Mouse (Mus musculus): ENCODE results near the gene 2410137M14Rik. TPM values are rescaled to one million over a fixed set of nuclear protein-coding genes. Genes with fewer than 3 reads are reported as not detected.

Gene 2410137M14Rik
- total RNA-seq, 2 experiments from 2014 or later: not detected

Other genes starting within 250 kb of the 2410137M14Rik start
- gene H2-M10.5, start 208.3 kb downstream of the 2410137M14Rik start, total RNA-seq (2021): not detected
- gene H2-M10.6, start 169.1 kb downstream of the 2410137M14Rik start, total RNA-seq (2021): not detected
- gene Trim26, start 144.1 kb downstream of the 2410137M14Rik start, total RNA-seq (2021): 10 to 100 TPM; 20.8 to 25.0 TPM
- gene Trim15, start 114.0 kb downstream of the 2410137M14Rik start, total RNA-seq (2021): not detected
- under 1 TPM in 1 of 2 experiments, not detected in 1; 0.15 TPM for gene Trim10, start 111.7 kb downstream of the 2410137M14Rik start, total RNA-seq (2021)
- not detected for gene Trim40, start 91.1 kb downstream of the 2410137M14Rik start, total RNA-seq (2021)
- gene Trim31, start 83.1 kb downstream of the 2410137M14Rik start, total RNA-seq (2021): not detected
- gene Rnf39, start 38.3 kb downstream of the 2410137M14Rik start, total RNA-seq (2021): 1 to 10 TPM; 2.1 to 3.5 TPM
- gene Ppp1r11, start 29.5 kb downstream of the 2410137M14Rik start, total RNA-seq (2021): 100 to 1,000 TPM; 108 to 109 TPM
- 10 to 100 TPM; 28.4 to 31.8 TPM for gene Znrd1, start 22.7 kb downstream of the 2410137M14Rik start, total RNA-seq (2021)
- gene Znrd1as, start 22.6 kb downstream of the 2410137M14Rik start, total RNA-seq (2021): 1 to 10 TPM; 4.3 to 4.6 TPM
- 1 to 10 TPM; 1.9 to 2.7 TPM for gene H2-M5, start 8.3 kb upstream of the 2410137M14Rik start, total RNA-seq (2021)
- 10 to 100 TPM; 25.9 to 27.9 TPM for gene Zfp57, start 19.9 kb upstream of the 2410137M14Rik start, total RNA-seq (2021)
- 10 to 100 TPM; 23.9 to 46.1 TPM for gene Mog, start 42.2 kb upstream of the 2410137M14Rik start, total RNA-seq (2021)
- gene Gabbr1, start 64.7 kb upstream of the 2410137M14Rik start, total RNA-seq (2021): 100 to 1,000 TPM; 629 to 637 TPM
- gene Olfr90, start 107.3 kb upstream of the 2410137M14Rik start, total RNA-seq (2021): under 1 TPM in 1 of 2 experiments, not detected in 1; 0.13 TPM
- not detected for gene Olfr91, start 117.0 kb upstream of the 2410137M14Rik start, total RNA-seq (2021)
- not detected for gene Olfr92, start 138.9 kb upstream of the 2410137M14Rik start, total RNA-seq (2021)
- not detected for gene Olfr93, start 180.3 kb upstream of the 2410137M14Rik start, total RNA-seq (2021)
- gene Ubd, start 212.7 kb upstream of the 2410137M14Rik start, total RNA-seq (2021): not detected
- not detected for gene Olfr94, start 219.8 kb upstream of the 2410137M14Rik start, total RNA-seq (2021)
- not detected for gene Olfr95, start 231.9 kb upstream of the 2410137M14Rik start, total RNA-seq (2021)
- not detected for gene Olfr96, start 238.9 kb upstream of the 2410137M14Rik start, total RNA-seq (2021)